Comparison of ENCODE assay signal across 9 mouse cellular contexts in the genomic region with DNA sequence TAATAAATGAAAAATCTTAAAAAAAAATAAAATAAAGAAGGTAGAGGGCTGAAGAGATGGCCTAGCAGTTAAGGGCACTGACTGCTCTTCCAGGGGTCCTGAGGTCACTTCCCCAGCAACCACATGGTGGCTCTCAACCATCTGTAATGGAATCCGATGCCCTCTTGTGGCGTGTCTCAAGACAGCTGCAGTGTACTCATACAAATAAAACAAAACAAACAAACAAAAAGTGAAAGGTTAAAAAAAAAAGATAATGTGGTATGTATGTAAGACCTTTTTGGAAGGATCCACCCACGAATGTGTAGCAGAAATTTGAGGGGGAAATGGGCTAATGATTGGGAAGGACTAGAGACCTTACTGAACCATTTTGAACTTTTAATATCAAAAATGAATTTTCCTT. TPM values are rescaled to one million over a fixed set of nuclear protein-coding genes. Genes with fewer than 3 reads are reported as not detected.
A peak's percentile ranks its signal among the peaks of the same experiment; 100 is the strongest.
DNase-seq lines count a peak whose midpoint lies in the region; ATAC-seq and TF ChIP-seq lines count a peak whose summit lies in the region.
"Had no signal": no experiment of that assay in that cellular context is flagged by ENCODE, and none has a peak within 500 bp of the region (broad histone marks: within the 10 kb centered on the region; RNA-seq: fewer than 3 reads in every experiment).

No protein-coding gene starts in this region.

- H3K4me2 ChIP-seq in intestine, embryonic 14.5 days (ENCODE audit: low read length), result peak overlapping the region; percentile 79

- TF ChIP-seq POLR2A in small intestine, adult 2 months (IDR thresholded peaks at IDR 0.05; ENCODE audit: low read depth, low read length), result no peak

- H3K27me3 ChIP-seq in intestine, embryonic 14.5 days (replicated peaks; ENCODE audit: control insufficient read depth, insufficient read depth, low read length), result no peaks in the 10 kb centered on the region
- H3K27me3 ChIP-seq in limb, embryonic 10.5 days (ENCODE audit: low read depth, poor library complexity, severe bottlenecking), result no peaks in the 10 kb centered on the region
- no peaks in the 10 kb centered on the region for H3K27me3 ChIP-seq in midbrain, embryonic 10.5 days (ENCODE audit: low read depth, poor library complexity, severe bottlenecking)
- no peaks in the 10 kb centered on the region for H3K27me3 ChIP-seq in small intestine, adult 2 months (ENCODE audit: control insufficient read depth, insufficient read depth, low read length)

- H3K36me3 ChIP-seq in intestine, embryonic 14.5 days (ENCODE audit: control insufficient read depth, insufficient read depth, low read length), result peaks cover 9% of the 10 kb centered on the region
- H3K36me3 ChIP-seq in limb, embryonic 10.5 days, result no peaks in the 10 kb centered on the region
- H3K36me3 ChIP-seq in midbrain, embryonic 10.5 days, result no peaks in the 10 kb centered on the region
- peaks cover 2% of the 10 kb centered on the region; the same call in 1 of the 2 replicates for H3K36me3 ChIP-seq in small intestine, adult 2 months (ENCODE audit: control insufficient read depth, insufficient read depth, low read length)

- H3K9me3 ChIP-seq in intestine, embryonic 14.5 days (ENCODE audit: control insufficient read depth, low read length), result no peaks in the 10 kb centered on the region
- no peaks in the 10 kb centered on the region for H3K9me3 ChIP-seq in limb, embryonic 10.5 days (replicated peaks)
- H3K9me3 ChIP-seq in midbrain, embryonic 10.5 days (replicated peaks), result no peaks in the 10 kb centered on the region
- H3K9me3 ChIP-seq: G1E had no signal

- WGBS in intestine, embryonic 14.5 days, result 13% methylated on average over 3 of the region's 3 CpGs
- 11% methylated on average over 3 of the region's 3 CpGs for WGBS in limb, embryonic 10.5 days
- WGBS in midbrain, embryonic 10.5 days, result 3% methylated on average over 3 of the region's 3 CpGs
- 6% methylated on average over 3 of the region's 3 CpGs for WGBS in small intestine, adult 2 months

- DNase-seq in heart, adult 11 months, result peak; percentile 91
- no peak for DNase-seq in heart, postnatal 25 days (ENCODE audit: low spot score)
- DNase-seq in cerebellum, postnatal 25 days, result peak; percentile 37 to 61
- DNase-seq in gastrocnemius, adult 2 months, result peak; percentile 45
- DNase-seq in intestine, embryonic 14.5 days (ENCODE audit: low spot score), result peak; percentile 61
- DNase-seq in limb, embryonic 10.5 days (ENCODE audit: low spot score), result peak; percentile 48
- peak; percentile 52 for DNase-seq in midbrain, embryonic 10.5 days (ENCODE audit: low spot score)

- H3K4me3 ChIP-seq in gastrocnemius, adult 2 months, result peak overlapping the region; percentile 75
- peak overlapping the region; percentile 45 for H3K4me3 ChIP-seq in intestine, embryonic 14.5 days (ENCODE audit: low read depth, low read length)
- peak overlapping the region; percentile 52 for H3K4me3 ChIP-seq in limb, embryonic 10.5 days
- H3K4me3 ChIP-seq in midbrain, embryonic 10.5 days, result peak overlapping the region; percentile 51
- peak overlapping the region; percentile 68 for H3K4me3 ChIP-seq in small intestine, adult 2 months (ENCODE audit: low read depth, low read length)

- peak; percentile 66 for TF ChIP-seq CTCF in gastrocnemius, adult 2 months (IDR thresholded peaks at IDR 0.05)
- peak; percentile 61; the same call in 1 of the 2 replicates for TF ChIP-seq CTCF in small intestine, adult 2 months (IDR thresholded peaks at IDR 0.05; ENCODE audit: extremely low read depth, insufficient read length, insufficient replicate concordance, low read depth, low read length)

- no peaks in the 10 kb centered on the region for H3K4me1 ChIP-seq in intestine, embryonic 14.5 days (replicated peaks; ENCODE audit: control insufficient read depth, insufficient read depth, low read length)
- no peaks in the 10 kb centered on the region for H3K4me1 ChIP-seq in limb, embryonic 10.5 days
- peaks cover 7% of the 10 kb centered on the region; the same call in 1 of the 2 replicates for H3K4me1 ChIP-seq in midbrain, embryonic 10.5 days
- no peaks in the 10 kb centered on the region for H3K4me1 ChIP-seq in small intestine, adult 2 months (ENCODE audit: control insufficient read depth, insufficient read depth, insufficient read length, low read length)

- ATAC-seq in intestine, embryonic 14.5 days (replicated peaks; ENCODE audit: low FRiP score, low TSS enrichment, low read depth), result peak; percentile 54

- intact Hi-C loops in heart, postnatal 25 days (cut with DNase I), result loop anchor here (2.0 kb wide), 1 partner anchor 127 kb away; no protein-coding TSS in a partner anchor
- intact Hi-C loops in gastrocnemius, adult 2 months (cut with DNase I), result loop anchor here (2.0 to 5.0 kb wide), 2 partner anchors 129 to 576 kb away; a partner anchor contains a TSS

- peak overlapping the region; percentile 38; the same call in 1 of the 2 replicates for H3K9ac ChIP-seq in intestine, embryonic 14.5 days (ENCODE audit: low read length)

- H3K27ac ChIP-seq in gastrocnemius, adult 2 months, result peak overlapping the region; percentile 82
- H3K27ac ChIP-seq in intestine, embryonic 14.5 days (ENCODE audit: low read depth), result 0 out of 2 replicates have a peak overlapping the region, but pooled peaks have one; percentile 69
- peak overlapping the region; percentile 80; the same call in 1 of the 2 replicates for H3K27ac ChIP-seq in limb, embryonic 10.5 days
- peak overlapping the region; percentile 80; the same call in 1 of the 2 replicates for H3K27ac ChIP-seq in midbrain, embryonic 10.5 days (replicated peaks)
- H3K27ac ChIP-seq in small intestine, adult 2 months (ENCODE audit: insufficient read depth, low read depth, low read length), result peak overlapping the region; percentile 27; the same call in 1 of the 2 replicates

RNA-seq across cellular contexts. Expression of a gene that starts 0.5 kb away (rescaled TPM):
- 1 to 10 TPM; 1.9 to 2.2 TPM for total RNA-seq in heart, postnatal 25 days (2021)
- total RNA-seq in gastrocnemius, adult 2 months (2021), result 1 to 10 TPM; 2.2 to 2.6 TPM
- polyA plus RNA-seq in intestine, embryonic 14.5 days (2014; fragmentation: Nextera tagmentation; extraction: Ambion mirVana), result 0.15 and 0.41 TPM in 2 replicates
- polyA plus RNA-seq in limb, embryonic 10.5 days (2016; fragmentation: Nextera tagmentation; extraction: Ambion mirVana), result 0.13 TPM in 1 of 2 replicates, not detected in the other
- polyA plus RNA-seq in midbrain, embryonic 10.5 days (2016; fragmentation: Nextera tagmentation; extraction: Ambion mirVana), result 0.16 TPM in 1 of 2 replicates, not detected in the other
- polyA plus RNA-seq in small intestine, adult 2 months (2012; rRNA removed), result 1.1 and 1.4 TPM in 2 replicates
- polyA plus RNA-seq: G1E had no signal

RNA-seq across cellular contexts. Expression of a gene that starts 47.3 kb away (rescaled TPM):
- total RNA-seq in heart, postnatal 25 days (2021), result 10 to 100 TPM; 12.2 to 14.2 TPM
- 1 to 10 TPM; 6.5 to 8.4 TPM for total RNA-seq in gastrocnemius, adult 2 months (2021)
- polyA plus RNA-seq in intestine, embryonic 14.5 days (2014; fragmentation: Nextera tagmentation; extraction: Ambion mirVana), result 12.7 and 13.0 TPM in 2 replicates
- polyA plus RNA-seq in limb, embryonic 10.5 days (2016; fragmentation: Nextera tagmentation; extraction: Ambion mirVana), result 9.8 and 12.5 TPM in 2 replicates
- 9.5 and 12.3 TPM in 2 replicates for polyA plus RNA-seq in midbrain, embryonic 10.5 days (2016; fragmentation: Nextera tagmentation; extraction: Ambion mirVana)
- polyA plus RNA-seq in small intestine, adult 2 months (2012; rRNA removed), result 0.32 and 0.55 TPM in 2 replicates

RNA-seq across cellular contexts. Expression of a gene that starts 57.7 kb away (rescaled TPM):
- total RNA-seq in heart, postnatal 25 days (2021), result not detected
- total RNA-seq in gastrocnemius, adult 2 months (2021), result not detected
- 0.12 TPM in 1 of 2 replicates, not detected in the other for polyA plus RNA-seq in intestine, embryonic 14.5 days (2014; fragmentation: Nextera tagmentation; extraction: Ambion mirVana)
- polyA plus RNA-seq in limb, embryonic 10.5 days (2016; fragmentation: Nextera tagmentation; extraction: Ambion mirVana), result 0.05 TPM in 2 replicates
- polyA plus RNA-seq in midbrain, embryonic 10.5 days (2016; fragmentation: Nextera tagmentation; extraction: Ambion mirVana), result 0.09 and 0.11 TPM in 2 replicates
- polyA plus RNA-seq in small intestine, adult 2 months (2012; rRNA removed), result not detected in 2 replicates
- polyA plus RNA-seq: G1E had no signal

Comparison
In these comparisons a context has a peak if more than half of its experiments do, and no peak if none do; other contexts are left out.
1. H3K27ac ChIP-seq: peak in every context shown above with its lines; median percentile 82 in gastrocnemius, adult 2 months; 80 in limb, embryonic 10.5 days; 80 in midbrain, embryonic 10.5 days; 69 in intestine, embryonic 14.5 days; 27 in small intestine, adult 2 months.